Mouse (Mus musculus): ENCODE results near the gene Rgs13. TPM values are rescaled to one million over a fixed set of nuclear protein-coding genes. Genes with fewer than 3 reads are reported as not detected.

Gene Rgs13
- polyA plus RNA-seq, 1 experiment from 2014 or later, result not detected

DNA sequence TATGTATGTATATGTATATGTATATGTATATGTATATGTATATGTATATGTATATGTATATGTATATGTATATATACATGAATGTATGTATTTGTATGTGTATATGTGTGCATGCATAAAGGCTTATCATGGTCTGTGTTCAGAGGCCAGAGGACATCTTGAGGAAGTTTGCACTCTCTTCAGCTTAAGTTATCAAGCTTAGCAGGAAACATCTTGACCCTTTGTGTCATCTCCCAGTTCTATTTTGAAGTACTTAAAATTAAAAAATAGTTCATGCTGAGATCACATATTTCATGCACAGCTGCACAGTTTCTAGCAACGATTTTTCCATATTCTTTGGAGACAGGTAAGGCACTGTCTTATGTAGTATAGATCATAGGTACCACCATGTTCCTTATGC is 22.4 kb upstream of the Rgs13 start:
- 73% methylated on average over 1 of the region's 1 CpGs for WGBS
- no peak for ATAC-seq (ENCODE audit: insufficient read depth)
- no peaks in the 10 kb centered on the region for H3K9me3 ChIP-seq (ENCODE audit: low read depth, low read length)
- no peak overlapping the region for H3K4me3 ChIP-seq (ENCODE audit: low read depth, low read length)
- no peaks in the 10 kb centered on the region for H3K4me1 ChIP-seq (ENCODE audit: insufficient read depth)
- H3K27me3 ChIP-seq (ENCODE audit: insufficient read depth, low read length), result no peaks in the 10 kb centered on the region
- H3K9ac ChIP-seq, result no peak overlapping the region
- no peak overlapping the region for H3K27ac ChIP-seq (ENCODE audit: low read depth)
- DNase-seq, result no peak
- no peak for TF ChIP-seq CTCF (IDR thresholded peaks at IDR 0.05; ENCODE audit: low read depth)
- no peak overlapping the region for H3K4me2 ChIP-seq
- no peaks in the 10 kb centered on the region for H3K36me3 ChIP-seq (ENCODE audit: insufficient read depth)

DNA sequence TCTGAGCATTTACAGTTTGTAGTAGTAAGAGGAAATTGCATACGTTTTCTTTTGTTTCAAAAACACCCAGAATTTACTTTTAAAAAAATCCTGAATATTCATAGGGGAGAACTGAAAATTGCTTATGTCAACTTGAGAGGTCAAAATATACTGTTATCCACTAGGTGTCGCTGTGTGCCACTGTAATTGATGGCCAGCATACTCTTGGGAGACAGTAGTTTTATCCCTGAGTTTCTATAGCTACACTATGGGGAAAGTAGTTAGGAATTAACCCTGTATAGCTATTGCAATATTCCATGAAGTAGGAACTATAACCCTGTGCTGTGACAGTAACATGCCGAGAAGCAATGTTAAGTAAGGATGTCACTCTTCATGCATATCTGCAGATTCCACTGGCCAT is 20.5 kb upstream of the Rgs13 start:
- H3K9ac ChIP-seq, result no peak overlapping the region
- WGBS, result 29% methylated on average over 3 of the region's 3 CpGs
- no peak overlapping the region for H3K4me3 ChIP-seq (ENCODE audit: low read depth, low read length)
- H3K9me3 ChIP-seq (ENCODE audit: low read depth, low read length), result no peaks in the 10 kb centered on the region
- no peak overlapping the region for H3K27ac ChIP-seq (ENCODE audit: low read depth)
- H3K36me3 ChIP-seq (ENCODE audit: insufficient read depth), result no peaks in the 10 kb centered on the region
- no peaks in the 10 kb centered on the region for H3K27me3 ChIP-seq (ENCODE audit: insufficient read depth, low read length)
- H3K4me1 ChIP-seq (ENCODE audit: insufficient read depth), result no peaks in the 10 kb centered on the region
- no peak overlapping the region for H3K4me2 ChIP-seq
- peak; percentile 89 for DNase-seq
- TF ChIP-seq CTCF (IDR thresholded peaks at IDR 0.05; ENCODE audit: low read depth), result peak; percentile 74
- peak; percentile 66; the same call in 1 of the 2 replicates for ATAC-seq (ENCODE audit: insufficient read depth)

DNA sequence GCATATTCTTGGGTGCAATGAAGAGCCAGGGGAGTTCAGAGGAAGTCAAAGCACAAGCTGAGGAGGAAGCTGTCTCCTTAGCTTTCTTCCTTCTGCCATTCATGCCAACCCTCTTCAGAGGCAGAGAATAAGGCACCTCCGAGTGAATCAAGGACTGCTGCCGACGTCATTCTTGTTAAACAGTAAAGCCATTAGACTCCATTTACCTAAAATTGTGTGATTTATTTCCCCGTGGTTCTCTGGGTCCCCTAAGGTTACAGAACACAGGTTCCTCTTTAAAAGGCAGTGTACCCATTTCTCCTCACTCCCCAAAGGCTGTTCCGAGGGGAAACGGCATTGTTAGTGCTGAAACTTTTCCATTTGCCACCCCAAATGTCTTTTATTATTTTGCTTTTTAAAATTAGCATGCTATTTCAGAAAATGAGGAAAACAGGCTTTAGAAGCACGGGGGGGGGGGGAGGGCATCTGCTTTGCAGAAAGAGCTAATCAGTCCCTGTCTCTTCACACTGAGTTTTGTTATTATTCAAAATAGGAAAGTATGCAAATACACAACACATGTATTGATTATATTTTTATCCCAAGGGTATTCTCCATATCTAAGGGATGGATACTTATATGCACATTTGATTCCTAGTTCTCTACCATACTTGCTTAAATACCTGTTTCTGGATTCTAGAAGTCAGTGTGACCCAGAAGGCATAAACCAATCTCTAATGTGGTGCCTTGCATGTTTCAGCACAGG is 9.7 kb upstream of the Rgs13 start:
- 55% methylated on average over 7 of the region's 7 CpGs for whole genome bisulfite sequencing
- no peak for TF ChIP-seq CTCF (IDR thresholded peaks at IDR 0.05; ENCODE audit: low read depth)
- Histone ChIP-seq H3K27me3 (ENCODE audit: insufficient read depth, low read length) (no peaks in the 10 kb centered on the region), H3K4me1 (ENCODE audit: insufficient read depth) (no peaks in the 10 kb centered on the region), H3K9me3 (ENCODE audit: low read depth, low read length) (no peaks in the 10 kb centered on the region), H3K4me3 (ENCODE audit: low read depth, low read length) (no peak overlapping the region), H3K4me2 (no peak overlapping the region), H3K27ac (ENCODE audit: low read depth) (no peak overlapping the region), H3K9ac (no peak overlapping the region), H3K36me3 (ENCODE audit: insufficient read depth) (no peaks in the 10 kb centered on the region)
- ATAC-seq (ENCODE audit: insufficient read depth), result no peak
- DNase-seq, result no peak

DNA sequence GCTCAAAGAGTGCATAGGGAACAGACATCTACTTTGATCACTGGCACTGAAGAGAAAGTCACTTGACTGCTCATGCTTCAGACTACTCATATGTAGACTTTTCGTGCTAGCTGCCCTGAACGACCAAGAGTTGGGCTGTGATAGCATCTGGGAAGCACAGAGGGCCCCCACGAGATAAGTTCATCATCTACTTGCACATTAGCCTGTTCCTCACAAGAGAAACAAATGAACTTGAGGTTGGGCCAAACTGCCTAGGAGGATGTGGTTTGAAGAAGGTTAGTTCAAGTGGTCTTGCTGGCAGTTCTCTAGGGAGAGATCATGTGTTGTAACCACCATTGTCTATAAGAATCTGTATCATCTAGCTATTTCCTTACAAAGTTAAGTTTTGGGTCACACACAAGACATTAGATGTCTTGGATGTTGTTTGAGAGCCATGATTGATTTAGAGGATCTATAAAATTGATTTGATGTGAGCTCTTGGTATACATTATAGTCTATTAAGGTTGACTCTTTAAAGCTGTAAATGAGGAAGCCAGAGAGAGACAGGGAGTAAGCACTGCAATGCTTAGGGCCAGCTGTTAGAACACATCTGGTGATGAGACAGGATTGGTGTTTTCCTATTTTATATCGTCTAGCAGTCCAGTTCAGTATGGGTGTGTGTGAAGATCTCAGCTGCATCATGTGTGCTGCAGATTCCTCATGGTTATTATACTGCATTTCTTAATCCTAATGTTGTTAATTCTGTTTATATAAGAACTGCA is 8.0 kb upstream of the Rgs13 start:
- no peak for DNase-seq
- Histone ChIP-seq H3K27ac (ENCODE audit: low read depth) (no peak overlapping the region), H3K4me2 (no peak overlapping the region), H3K4me1 (ENCODE audit: insufficient read depth) (no peaks in the 10 kb centered on the region), H3K36me3 (ENCODE audit: insufficient read depth) (no peaks in the 10 kb centered on the region), H3K9me3 (ENCODE audit: low read depth, low read length) (no peaks in the 10 kb centered on the region), H3K27me3 (ENCODE audit: insufficient read depth, low read length) (no peaks in the 10 kb centered on the region), H3K4me3 (ENCODE audit: low read depth, low read length) (no peak overlapping the region), H3K9ac (no peak overlapping the region)
- no peak for TF ChIP-seq CTCF (IDR thresholded peaks at IDR 0.05; ENCODE audit: low read depth)
- no peak for ATAC-seq (ENCODE audit: insufficient read depth)
- 67% methylated on average over 4 of the region's 4 CpGs for WGBS

DNA sequence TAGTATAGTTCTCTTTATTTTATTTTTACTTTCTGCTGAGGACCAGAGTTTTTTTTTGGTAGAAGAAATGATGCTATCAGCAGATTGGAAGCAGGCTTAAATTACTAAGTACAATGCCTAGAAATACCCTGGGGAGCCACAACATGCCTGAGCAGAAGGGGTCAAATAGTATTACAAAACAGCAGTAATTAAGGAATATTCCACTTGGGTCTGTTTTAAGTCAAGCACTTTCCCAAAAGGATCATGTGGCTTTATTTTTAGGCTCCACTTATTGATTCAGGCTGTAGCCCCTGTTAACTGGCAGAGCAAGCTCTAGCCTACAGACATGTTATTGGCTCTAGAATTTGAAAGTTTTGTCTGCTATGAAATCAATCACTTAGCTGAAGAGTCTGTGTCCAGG is 6.5 kb upstream of the Rgs13 start:
- Histone ChIP-seq H3K4me2 (no peak overlapping the region), H3K4me3 (ENCODE audit: low read depth, low read length) (no peak overlapping the region), H3K36me3 (ENCODE audit: insufficient read depth) (no peaks in the 10 kb centered on the region), H3K9ac (no peak overlapping the region), H3K27me3 (ENCODE audit: insufficient read depth, low read length) (no peaks in the 10 kb centered on the region), H3K27ac (ENCODE audit: low read depth) (no peak overlapping the region), H3K9me3 (ENCODE audit: low read depth, low read length) (no peaks in the 10 kb centered on the region), H3K4me1 (ENCODE audit: insufficient read depth) (no peaks in the 10 kb centered on the region)
- no peak for ATAC-seq (ENCODE audit: insufficient read depth)
- no peak for TF ChIP-seq CTCF (IDR thresholded peaks at IDR 0.05; ENCODE audit: low read depth)
- no peak for DNase-seq

DNA sequence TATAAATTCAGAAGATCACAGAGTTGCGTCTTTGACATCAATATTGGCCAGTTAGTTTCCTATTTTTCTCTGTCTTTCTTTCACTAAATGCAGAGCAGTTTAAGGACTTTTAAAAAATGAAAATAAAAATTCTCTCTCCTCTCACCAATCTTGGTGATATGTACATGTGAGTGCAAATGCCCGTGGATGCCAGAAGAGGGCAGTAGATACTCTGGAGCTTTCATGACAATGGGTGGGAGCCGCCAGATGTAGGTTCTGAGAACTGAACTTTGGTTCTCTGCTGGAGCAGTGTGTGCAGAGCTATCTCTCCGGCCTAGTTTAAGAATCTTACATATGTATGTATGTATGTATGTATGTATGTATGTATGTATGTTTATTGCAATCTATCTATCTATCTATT is 2.4 kb upstream of the Rgs13 start:
- DNase-seq, result no peak
- no peak overlapping the region for H3K4me3 ChIP-seq (ENCODE audit: low read depth, low read length)
- H3K9ac ChIP-seq, result no peak overlapping the region
- H3K9me3 ChIP-seq (ENCODE audit: low read depth, low read length), result no peaks in the 10 kb centered on the region
- H3K4me2 ChIP-seq, result no peak overlapping the region
- WGBS, result 86% methylated on average over 4 of the region's 4 CpGs
- no peak for ATAC-seq (ENCODE audit: insufficient read depth)
- H3K4me1 ChIP-seq (ENCODE audit: insufficient read depth), result no peaks in the 10 kb centered on the region
- TF ChIP-seq CTCF (IDR thresholded peaks at IDR 0.05; ENCODE audit: low read depth), result peak; percentile 23; the same call in 1 of the 2 replicates
- H3K27me3 ChIP-seq (ENCODE audit: insufficient read depth, low read length), result no peaks in the 10 kb centered on the region
- H3K36me3 ChIP-seq (ENCODE audit: insufficient read depth), result no peaks in the 10 kb centered on the region
- no peak overlapping the region for H3K27ac ChIP-seq (ENCODE audit: low read depth)

DNA sequence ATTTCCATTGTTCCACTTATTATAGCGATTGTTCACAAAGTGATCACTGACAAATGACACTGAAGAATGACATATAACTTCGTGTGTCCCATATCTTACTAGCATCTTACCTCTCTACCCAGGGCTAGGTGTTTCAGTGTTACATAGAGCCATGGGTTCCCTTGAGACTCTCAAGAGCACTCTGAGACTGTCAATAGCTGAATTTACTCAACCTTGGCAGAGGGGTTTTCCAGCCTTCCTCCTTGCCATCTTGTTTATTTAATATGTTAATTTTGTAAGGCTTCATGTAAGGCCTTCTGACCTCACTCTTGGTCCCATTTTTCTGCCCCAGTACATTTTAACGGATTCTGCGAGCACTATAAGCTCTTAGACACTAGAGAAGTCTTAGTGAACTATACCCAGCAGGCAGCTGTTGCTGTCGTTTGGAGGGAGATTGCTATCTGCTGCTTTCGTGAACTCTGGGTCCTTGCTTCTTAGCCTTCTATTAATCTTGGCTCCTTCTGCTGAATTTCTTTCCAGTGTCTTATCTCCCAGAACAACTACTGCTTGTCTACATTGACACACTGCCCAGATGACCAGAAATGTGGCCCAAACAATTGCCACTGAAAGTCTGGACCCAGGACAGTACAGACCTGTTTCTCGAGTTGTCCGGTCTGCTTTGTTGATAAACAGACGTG is 1.2 kb upstream of the Rgs13 start:
- 61% methylated on average over 9 of the region's 9 CpGs for WGBS
- no peaks in the 10 kb centered on the region for H3K4me1 ChIP-seq (ENCODE audit: insufficient read depth)
- H3K4me3 ChIP-seq (ENCODE audit: low read depth, low read length), result no peak overlapping the region
- no peak for ATAC-seq (ENCODE audit: insufficient read depth)
- no peaks in the 10 kb centered on the region for H3K36me3 ChIP-seq (ENCODE audit: insufficient read depth)
- no peak for DNase-seq
- H3K27me3 ChIP-seq (ENCODE audit: insufficient read depth, low read length), result no peaks in the 10 kb centered on the region
- no peak for TF ChIP-seq CTCF (IDR thresholded peaks at IDR 0.05; ENCODE audit: low read depth)
- no peak overlapping the region for H3K9ac ChIP-seq
- no peak overlapping the region for H3K4me2 ChIP-seq
- H3K9me3 ChIP-seq (ENCODE audit: low read depth, low read length), result no peaks in the 10 kb centered on the region
- no peak overlapping the region for H3K27ac ChIP-seq (ENCODE audit: low read depth)

Data from lung, embryonic 14.5 days (tissue).